Mouse (Mus musculus): ENCODE results near the gene 4930404N11Rik.

4930404N11Rik gene

DNA sequence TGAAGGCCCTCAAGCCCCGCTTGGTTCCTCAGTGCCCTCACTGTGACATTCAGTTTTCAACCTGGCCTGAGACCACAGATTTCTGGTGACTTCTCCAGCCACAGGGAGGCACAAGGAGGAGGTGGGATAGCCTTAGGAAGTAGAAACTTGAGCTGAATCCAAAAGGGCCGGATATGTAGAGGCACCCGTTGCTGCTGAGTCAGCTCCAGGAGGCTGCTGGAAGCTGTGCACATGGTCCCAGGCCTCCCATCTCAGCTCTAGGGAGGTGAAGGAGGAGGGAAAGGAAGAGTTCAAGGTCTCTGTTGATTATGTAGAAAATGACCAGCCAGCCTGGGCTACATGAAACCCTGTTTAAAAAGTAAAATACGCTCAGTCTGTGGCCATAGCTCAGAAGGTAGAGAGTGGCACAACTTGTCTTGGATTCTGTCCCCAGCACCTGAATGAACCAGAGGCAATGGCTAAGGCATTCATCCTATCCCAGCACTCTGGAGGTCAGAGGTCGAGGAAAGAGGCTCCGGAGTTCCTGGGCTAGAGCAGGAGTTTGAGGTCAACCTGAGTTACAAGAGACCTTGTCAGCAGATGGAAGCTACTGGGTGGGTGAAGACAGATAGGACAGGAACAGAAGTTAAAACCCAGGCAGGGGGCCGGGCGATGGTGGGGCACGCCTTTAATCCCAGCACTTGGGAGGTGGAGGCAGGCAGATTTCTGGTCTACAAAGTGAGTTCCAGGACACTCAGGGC is 10.7 kb downstream of the 4930404N11Rik start:
- no peak for DNase-seq

DNA sequence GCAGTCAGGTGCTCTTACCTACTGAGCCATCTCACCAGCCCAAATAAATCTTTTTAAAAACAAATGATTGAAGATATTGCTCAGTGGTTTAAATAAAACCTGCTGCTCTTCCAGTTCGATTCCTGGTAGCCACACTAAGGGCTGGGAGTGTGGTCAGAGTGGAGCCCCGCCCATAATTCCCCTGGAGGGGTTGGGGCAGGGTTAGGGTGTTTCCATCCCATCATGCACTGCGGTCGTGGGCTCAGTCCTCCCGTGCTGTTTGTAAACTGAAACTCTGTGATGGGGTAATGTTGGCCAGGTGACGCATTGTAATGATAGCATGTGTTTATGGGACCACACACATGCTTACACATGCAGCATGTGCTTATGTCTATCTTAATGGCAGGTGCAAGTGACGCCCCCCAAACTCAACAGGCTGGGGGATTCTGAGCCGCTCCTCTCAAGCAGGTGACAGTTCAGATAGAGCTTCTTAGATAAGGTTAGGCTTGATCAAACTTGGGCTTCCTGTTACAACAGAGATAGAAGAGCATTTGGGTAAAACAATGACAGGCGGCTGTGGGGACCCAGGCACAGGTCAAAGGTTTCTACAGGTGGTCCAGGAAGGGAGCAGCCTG is 13.8 kb downstream of the 4930404N11Rik start:
- DNase-seq = no peak

DNA sequence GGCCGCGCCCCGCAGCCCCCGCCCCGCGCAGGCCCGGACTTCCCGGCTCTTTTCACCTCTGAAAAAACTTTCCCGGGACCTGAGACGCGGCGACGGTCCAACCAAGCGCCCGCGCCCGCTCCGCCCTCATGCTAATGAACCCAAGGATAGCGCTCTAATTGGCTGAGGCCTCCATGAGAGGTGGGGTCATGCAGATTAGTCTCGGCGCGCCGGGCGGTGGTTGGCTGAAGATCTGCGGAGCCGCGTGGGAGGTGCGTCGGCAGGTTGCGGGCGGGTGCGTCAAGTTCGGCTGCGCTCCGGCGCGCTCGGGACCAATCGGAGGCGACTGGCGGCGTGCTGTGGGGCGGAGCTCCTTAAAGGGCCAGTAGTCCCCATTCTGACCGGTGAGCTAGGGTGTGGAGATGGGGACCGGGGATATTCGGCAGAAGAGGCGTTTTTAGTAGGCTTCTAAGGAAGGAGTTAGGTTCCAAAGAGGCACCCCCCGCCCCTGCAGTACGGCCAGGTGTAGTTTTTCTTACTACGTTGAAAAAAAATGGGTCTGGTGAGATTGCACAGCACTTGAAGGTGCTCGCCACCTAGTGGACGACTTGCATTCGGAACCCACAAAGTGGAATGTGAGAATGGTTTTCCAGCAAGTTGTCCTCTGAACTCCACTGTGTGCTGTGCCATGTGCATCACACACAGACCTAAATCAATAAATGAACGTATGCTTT is 15.1 kb downstream of the 4930404N11Rik start, which contains the start of gene Hmg20b:
Gene Hmg20b (minus strand): TSS at position 130 of the 713 bp plus-strand sequence.
- peak; percentile 99 for DNase-seq

DNA sequence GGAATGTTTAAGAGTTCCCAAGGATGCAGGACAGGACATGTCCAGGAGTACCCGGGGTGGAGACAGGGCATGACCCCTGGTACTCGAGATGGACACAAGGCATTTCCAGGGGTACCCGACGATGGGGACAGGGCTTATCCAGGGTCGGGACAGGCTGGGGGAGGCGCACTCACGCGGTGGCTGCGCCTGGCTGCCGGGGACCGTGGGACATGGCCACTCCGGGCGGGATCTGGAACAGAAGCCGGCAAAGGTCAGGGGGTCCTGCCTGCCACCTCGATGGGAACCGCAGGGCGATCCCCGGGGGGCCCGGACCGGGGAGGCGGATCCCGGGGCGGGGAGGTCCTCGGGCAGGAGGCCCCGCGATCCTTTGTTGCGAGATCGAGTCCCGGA is 15.7 kb downstream of the 4930404N11Rik start:
- no peak for DNase-seq

DNA sequence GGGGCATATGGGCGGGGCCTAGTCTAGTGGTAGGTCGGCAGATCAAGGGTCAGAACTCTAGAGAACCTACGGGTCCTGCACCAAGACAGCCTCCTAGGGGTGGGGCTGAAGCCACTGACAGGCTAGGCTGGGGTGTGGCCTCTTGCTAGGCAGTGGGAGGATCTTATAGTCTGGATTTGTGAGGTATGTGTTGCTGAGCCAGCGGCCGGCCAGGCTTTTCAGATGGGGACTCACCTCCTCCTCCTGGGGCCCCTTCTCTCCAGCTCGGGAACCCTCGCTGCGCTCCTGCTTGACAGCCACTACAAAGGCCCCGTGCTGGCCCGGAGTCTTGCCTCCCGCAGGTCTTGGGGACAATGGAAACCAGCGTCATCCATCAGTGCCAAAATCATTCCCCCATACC is 16.5 kb downstream of the 4930404N11Rik start:
- peak; percentile 63 for DNase-seq

DNA sequence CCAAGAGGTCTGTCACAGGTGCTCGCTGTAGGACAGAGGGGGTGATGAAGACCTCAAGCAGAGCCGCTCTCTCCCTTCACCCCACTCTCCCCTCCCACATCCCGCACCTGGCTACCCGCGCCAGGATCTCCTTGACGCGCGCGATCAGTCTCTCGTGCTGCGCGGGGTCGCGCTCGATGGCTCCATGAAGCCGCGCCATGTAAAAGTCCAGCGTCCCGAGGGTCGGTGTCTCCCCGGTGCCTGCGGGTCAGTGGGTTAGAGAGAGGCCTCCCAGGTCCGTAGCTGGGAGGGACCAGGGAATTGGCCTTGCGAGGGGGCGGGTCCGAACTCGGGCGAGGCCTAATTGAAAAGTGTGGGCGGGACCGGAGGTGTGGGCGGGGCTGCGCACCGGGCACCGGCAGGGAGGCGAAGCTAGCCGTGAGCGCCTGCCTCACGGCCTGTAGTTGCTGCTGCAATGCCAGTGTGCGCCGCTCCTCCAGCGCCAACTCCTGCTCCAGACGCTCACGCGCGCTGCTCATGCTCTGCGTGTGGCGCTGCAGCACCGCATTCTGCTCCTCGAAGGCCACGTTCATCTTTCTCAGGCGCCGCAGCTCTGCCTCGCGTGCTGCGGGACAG is 19.1 kb downstream of the 4930404N11Rik start:
- peak; percentile 80 for DNase-seq

DNA sequence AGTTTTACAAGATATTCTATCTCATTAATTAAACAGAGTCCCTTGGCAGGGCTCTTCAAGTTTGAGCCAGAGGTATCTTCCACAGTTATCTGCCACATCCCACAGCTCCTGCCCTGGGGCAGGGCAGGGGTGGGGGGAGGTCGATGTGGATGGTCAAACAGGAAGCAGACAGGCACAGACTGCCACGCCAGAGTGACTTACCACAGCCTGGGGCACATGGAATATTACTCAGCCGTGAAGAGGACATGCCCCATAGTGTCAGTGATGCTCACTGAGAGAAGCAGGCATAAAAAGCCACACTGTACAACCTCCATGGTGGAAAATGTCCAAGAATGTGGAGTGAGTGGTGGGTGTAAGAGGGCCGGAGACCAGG is 20.5 kb downstream of the 4930404N11Rik start:
- DNase-seq = no peak

DNA sequence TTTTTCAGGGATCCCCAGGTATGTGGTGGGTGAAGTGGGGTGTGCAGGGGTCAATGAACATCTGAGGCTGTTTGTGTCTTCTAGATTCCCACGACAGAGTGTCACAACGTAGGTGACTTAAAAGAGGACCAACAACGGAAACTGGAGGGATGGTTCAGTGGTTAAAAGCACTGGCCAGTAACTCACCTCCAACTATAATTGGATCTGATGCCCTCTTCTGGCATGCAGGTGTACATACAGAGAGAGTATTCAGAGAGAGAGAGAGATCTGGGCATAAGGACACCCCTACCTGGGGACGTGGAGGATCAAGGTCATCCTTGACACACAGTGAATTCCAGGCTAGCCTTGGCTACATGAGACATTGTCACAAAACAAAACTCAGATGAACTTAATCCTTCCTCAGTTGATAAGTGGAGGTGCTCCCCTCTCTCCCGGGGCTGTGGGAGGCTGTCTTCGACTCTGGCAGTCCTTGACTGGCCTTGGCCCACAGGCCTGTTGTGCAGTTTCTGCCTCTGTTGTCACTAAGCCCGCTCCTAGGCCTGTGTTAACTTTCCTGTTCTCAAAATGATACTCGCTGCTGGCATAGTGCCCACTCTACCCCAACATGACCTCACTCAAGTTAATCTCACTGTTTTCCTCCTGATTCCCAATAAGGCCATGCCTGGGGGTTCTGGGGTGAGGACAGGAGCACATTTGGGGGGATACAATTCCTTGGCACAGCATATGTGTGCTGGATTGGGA is 21.0 kb downstream of the 4930404N11Rik start:
- no peak for DNase-seq

DNA sequence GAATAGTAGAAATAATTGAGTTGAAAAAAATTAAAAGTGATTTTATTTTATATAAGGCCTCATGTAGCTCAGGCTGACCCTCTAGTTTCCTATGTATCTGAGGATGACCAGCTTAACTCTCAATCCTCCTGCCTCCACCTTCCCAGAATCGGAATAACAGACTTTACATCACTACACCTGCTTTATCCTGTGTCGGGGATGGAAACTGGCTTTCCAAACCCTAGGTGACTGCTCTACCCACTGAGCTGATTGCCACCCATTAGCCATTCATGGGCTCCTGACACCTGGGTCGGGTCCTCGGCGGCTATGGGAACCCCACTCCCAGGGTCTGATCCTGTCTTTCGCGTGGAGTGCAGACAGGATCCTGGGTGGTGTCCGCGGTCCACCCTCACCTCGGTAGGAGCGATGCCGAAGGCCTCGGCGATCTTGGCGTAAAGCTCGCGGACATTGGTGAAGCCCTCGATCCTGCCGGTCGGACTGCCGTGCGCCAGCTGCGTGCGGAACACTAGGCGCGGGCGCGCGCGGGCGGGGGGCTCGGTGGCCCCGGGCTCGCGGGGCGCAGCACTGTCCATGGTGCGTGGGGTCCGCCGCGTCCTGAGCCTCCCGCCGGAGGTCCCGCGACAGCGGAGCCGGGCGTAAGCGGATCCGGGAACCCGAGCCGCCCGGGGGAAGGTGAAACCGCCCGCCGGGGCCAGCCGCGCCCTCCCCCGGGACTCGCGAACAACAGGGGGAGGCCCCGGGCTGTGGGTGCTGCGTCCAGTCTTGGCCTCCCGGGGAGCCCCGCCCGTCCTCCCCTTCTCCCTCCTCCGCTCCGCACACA is 22.7 kb downstream of the 4930404N11Rik start, which contains the start of gene Gipc3:
Gene Gipc3 (minus strand): TSS at position 581 of the 820 bp plus-strand sequence.
- no peak for DNase-seq

DNA sequence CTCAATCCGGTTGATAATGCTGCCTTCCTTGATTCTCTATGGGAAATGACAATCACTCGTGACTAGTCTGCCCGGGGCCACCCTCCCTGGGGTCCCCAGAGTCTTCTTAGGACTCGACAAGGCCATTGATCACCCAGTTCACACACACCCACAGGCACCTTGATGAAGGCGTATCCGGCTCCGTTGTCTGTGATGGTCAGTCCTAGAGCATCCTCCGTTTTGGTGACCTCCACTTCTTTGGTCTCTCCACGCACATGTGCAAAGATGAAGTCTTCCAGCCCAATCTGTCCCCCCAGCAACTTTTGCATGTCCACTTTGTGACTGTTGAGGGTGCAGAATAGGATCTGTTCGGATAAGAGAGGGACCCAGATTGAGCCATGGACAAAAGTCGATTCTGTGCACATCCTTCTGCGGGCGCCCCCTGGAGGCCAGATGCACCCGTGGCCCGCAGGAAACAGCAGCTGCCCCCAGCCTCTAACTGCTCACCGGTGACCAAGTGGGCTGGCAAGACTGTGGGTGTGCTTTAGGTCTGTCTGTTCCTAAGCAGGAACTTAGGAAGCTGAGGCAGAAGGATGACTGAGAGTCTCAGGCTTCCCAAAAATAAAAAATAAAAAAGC is 24.2 kb downstream of the 4930404N11Rik start:
- peak; percentile 81 for DNase-seq

DNA sequence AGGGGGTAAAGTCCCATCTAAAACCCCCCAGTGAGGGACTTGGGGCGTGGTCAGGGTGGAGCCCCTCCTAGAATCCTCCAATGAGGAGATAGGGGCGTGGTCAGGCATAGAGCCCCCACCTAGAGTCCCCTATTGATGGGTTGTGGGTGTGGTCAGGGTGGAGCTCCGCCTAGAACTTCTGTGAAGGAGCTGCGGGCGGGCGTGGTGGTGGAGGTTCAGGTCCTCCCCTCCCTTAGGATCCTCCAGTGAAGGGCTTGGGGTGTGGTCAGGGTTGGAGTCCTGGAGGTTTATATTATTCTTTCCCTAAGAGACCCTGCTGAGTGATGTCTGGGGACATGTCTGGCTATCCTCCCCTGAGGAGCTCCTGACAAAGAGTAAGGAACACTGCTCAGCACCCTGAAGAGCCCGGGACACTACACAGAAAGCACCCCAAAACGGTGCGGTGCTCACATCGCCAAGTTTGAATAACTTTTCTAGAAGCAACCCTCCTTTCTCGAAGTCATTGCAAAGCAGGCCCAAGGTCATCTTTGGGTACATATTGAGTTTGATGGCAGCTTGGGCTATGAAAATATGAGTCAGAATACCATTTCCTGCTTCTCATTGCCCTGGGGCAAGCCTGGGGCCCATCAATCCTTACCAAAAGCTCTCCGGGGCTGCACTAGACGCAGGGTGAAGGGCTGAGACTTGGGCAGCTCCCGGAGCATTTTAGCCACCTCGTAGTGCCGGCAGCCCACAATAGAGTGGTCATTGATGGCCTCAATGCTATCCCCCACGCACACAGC is 24.9 kb downstream of the 4930404N11Rik start:
- no peak for DNase-seq

DNA sequence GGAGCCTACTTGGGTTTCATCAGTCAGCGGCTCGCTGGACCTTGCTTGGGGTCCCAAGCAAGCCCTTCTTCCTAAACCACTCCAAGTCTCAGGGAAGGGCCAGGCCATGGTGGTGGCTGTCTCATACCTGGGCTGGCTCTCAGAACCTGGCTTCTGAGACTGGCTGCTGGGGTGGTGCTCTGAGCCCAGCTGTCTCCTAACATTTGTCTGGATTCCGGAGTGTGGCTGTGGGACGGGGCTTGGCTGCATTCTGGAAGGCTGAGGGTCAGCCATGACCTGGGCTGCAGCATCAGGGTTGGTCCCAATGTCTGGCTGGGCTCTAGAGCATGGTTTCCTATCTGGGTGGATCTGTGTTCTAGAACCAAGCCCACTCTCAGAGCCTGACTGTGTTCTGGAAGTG is 29.1 kb downstream of the 4930404N11Rik start:
- no peak for DNase-seq

DNA sequence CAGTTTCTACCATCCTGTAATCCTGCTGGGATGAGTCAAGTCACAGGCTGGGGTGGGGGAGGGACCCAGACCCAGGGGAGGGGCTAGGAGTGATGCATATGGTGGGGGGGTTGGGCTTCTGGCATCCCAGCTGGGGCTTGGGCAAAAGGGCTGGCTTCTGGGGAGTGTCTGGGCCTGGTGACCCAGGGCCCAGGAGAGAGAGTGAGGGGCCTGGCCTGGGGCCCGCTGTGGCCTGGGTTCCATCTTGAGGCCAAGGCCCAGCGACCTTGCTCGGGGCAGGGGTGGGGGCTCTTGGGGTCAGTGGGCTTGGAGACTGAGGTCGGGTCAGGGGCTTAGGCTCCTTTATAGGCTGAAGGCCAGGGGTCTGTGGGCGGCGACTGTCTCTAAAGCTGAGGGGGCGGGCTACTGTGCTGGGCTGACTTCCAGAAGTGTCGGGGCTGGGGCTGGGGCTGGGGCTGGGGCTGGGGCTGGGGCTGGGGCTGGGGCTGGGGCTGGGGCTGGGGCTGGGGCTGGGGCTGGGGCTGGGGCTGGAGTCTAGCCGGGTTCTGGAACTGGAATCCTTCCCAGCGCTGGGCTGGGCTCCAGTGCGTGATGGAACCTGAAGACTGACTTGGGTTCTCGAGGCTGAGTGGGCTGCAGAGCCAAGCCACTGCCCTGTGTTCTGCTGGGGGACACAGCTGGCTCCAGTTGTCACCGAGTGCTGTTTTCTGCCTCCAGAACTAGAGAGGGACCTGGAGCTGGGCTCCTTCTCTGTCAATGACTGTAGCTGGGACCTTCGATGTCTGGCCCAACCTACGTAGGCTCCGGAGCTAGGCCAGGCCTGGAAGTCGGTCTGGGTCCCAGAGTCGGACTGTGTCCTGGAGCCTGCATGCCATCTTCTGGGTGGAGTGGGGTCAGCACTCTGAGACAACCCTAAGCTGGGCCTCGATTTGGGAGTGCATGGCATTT is 29.9 kb downstream of the 4930404N11Rik start:
- DNase-seq = no peak

DNA sequence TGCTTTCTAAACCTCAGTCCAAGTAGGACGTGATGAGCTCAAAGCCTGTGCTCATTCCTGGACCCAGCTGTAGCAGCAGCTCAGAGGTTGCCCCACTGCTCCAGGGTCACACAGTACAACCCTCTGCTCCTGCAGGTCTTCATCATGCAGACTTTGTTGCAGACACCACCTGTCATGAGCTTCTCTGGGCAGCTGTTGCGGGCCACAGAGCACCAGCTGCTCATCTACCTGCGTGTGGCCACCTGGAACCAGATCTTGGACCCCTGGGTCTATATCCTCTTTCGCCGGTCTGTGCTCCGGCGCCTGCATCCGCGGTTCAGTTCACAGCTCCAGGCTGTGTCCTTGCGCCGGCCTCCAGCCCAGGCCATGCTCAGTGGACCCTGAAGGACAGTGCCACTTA is 31.3 kb downstream of the 4930404N11Rik start:
- no peak for DNase-seq

DNA sequence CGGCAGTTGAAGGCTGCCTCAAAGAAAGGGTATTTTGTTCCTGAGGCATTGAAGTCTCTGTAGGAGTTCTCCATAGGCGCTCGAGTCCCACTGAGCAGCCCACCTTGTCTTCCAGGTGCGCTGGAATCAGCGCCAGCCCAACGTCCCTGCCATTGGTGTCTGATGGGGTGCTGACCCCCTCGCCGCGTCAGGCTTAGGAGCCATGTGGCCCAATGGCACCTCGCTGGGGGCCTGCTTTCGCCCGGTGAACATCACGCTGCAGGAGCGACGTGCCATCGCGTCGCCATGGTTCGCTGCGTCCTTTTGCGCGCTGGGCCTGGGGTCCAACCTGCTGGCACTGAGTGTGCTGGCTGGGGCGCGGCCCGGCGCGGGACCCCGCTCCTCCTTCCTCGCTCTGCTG is 33.3 kb downstream of the 4930404N11Rik start:
- DNase-seq = no peak

DNA sequence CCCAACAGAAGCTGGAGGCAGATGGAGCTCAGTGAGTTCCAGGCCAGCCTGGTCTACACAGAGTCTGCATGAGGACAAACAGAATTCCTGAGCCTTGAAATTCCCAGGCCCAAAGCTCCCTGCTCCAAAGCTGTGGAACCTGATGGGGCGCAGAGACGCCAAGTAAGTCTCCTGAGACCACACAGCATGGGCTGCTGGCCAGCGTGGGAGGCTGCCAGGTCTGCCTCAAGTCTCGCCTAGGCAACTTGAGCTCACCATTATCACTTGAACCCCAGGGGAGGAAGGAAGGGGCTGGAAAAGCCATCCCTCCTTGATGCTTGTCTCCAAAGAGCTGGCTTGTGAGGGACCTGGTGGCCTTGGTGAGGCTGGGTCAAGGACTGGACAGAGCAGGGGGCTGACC is 35.6 kb downstream of the 4930404N11Rik start:
- DNase-seq = peak; percentile 39

DNA sequence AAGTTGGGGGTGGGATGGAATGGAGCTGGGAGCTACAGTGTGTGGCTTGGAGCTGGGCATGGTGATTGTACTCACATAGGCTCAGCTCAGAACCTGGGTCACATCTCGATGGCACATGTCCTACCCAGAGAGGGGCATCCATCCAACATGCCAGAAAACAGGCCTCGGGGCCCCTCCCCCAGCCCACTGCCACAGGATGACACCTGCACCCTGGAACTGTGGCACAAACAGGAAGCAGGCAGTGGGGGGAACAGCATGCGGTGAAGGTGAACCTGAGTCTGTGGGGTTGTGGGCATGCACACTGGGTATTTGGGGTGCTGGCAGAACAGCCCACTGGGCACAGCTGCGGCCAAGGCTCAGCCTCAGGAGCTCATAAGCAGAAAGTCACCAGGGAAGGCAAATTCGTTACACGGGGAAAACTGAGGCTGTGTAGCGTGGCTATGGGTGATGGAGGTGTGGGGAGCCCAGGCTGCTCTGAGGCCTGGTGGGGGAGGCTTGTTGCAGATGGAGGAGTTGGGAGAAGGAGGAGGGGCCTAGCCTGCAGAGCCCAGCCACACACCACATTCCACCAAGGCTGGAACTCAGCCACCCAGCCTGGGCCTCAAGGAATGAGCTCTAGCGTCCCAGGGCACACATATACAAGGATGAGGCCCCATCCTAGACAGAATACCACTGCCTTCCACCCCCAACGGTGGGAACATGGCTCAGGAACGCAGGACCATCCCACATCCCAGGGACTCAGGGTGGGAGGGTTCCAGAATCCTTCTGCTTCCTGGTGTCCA is 36.2 kb downstream of the 4930404N11Rik start:
- no peak for DNase-seq

DNA sequence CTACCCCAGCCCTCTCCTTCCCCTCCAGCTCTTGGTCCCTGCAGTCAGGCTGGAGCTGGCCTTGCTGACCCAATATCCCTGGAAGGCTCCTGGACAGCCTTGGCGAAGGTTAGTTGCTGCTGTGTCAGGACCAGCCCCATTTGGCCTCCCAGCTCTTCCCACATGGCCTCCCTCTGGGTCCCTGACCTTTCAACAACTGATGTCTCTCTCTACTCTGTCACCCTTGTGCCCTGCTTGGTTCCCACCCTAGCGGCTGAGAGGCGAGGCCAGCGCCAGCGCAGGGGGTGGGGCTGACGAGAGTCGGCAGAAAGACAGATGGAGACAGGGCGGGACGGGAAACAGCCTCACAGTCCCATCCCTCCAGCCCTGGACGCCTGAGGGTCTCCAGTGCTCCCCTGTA is 37.2 kb downstream of the 4930404N11Rik start, which contains the start of gene Tbxa2r:
Gene Tbxa2r (plus strand): TSS at position 346 of the 400 bp plus-strand sequence.
- DNase-seq = peak; percentile 56

Data from kidney, adult 18-20 months (tissue).